ENCODE assay signal across 11 mouse cellular contexts in genomic region chr17:71548586-71548985, GRCm38 (mm10). TPM values are rescaled to one million over a fixed set of nuclear protein-coding genes. Genes with fewer than 3 reads are reported as not detected.
DNase-seq lines count a peak whose midpoint lies in the region; TF ChIP-seq lines count a peak whose summit lies in the region.
"Had no signal": no experiment of that assay in that cellular context is flagged by ENCODE, and none has a peak within 500 bp of the region (broad histone marks: within the 10 kb centered on the region; RNA-seq: fewer than 3 reads in every experiment).

No protein-coding gene starts in this region.

- peak; percentile 73 for TF ChIP-seq CTCF in E14TG2a.4 (conservative IDR thresholded peaks at IDR 0.05; ENCODE audit: low read length)

- intact Hi-C loops in left cerebral cortex, postnatal 14 days (cut with DNase I), result no loop called here
- intact Hi-C loops in left cerebral cortex, postnatal 36 days (cut with DNase I), result no loop called here

- H3K27ac ChIP-seq in forebrain, embryonic 10.5 days, result no peak overlapping the region
- H3K27ac ChIP-seq: lung, embryonic 15.5 days had no signal

- 0% methylated on average over 1 of the region's 1 CpGs for WGBS in forebrain, embryonic 10.5 days

- no peaks in the 10 kb centered on the region for H3K9me3 ChIP-seq in E14TG2a.4 (ENCODE audit: low read length)
- H3K9me3 ChIP-seq in forebrain, embryonic 10.5 days, result no peaks in the 10 kb centered on the region
- H3K9me3 ChIP-seq: G1E; lung, embryonic 15.5 days had no signal

- H3K27me3 ChIP-seq in E14TG2a.4 (ENCODE audit: insufficient read depth, low read length), result peaks cover 33% of the 10 kb centered on the region
- peaks cover 44% of the 10 kb centered on the region for H3K27me3 ChIP-seq in forebrain, embryonic 10.5 days (ENCODE audit: poor library complexity, severe bottlenecking)

- H3K36me3 ChIP-seq in E14TG2a.4 (ENCODE audit: insufficient read depth, low read length), result no peaks in the 10 kb centered on the region
- no peaks in the 10 kb centered on the region for H3K36me3 ChIP-seq in forebrain, embryonic 10.5 days (replicated peaks)
- H3K36me3 ChIP-seq: G1E; lung, embryonic 15.5 days had no signal

- no peak overlapping the region for H3K4me3 ChIP-seq in E14TG2a.4 (replicated peaks; ENCODE audit: low read length)
- H3K4me3 ChIP-seq in forebrain, embryonic 10.5 days, result no peak overlapping the region
- H3K4me3 ChIP-seq: lung, embryonic 15.5 days had no signal

- H3K4me1 ChIP-seq in E14TG2a.4 (replicated peaks; ENCODE audit: low read depth, low read length), result peaks cover 11% of the 10 kb centered on the region
- H3K4me1 ChIP-seq in forebrain, embryonic 10.5 days, result peaks cover 18% of the 10 kb centered on the region

- DNase-seq in cerebellum, postnatal 10 days, result peak; percentile 38 to 68
- DNase-seq in cerebellum, adult 11-12 months, result no peak
- peak; percentile 5 to 14 for DNase-seq in left cerebral cortex, postnatal 14 days (ENCODE audit: low spot score in 2 of 2)
- no peak for DNase-seq in left cerebral cortex, postnatal 36 days (ENCODE audit: low spot score in 2 of 2)
- peak; percentile 68 for DNase-seq in induced T-regulatory cell, adult 2 months (ENCODE audit: low read depth)
- DNase-seq in urinary bladder, postnatal 25 days (ENCODE audit: low spot score), result no peak
- no peak for DNase-seq in forebrain, embryonic 10.5 days (ENCODE audit: extremely low spot score, low spot score)

RNA-seq across cellular contexts. Expression of gene Spdya, which starts 3.3 kb away (rescaled TPM):
- 1 to 10 TPM; 1.1 to 1.4 TPM for total RNA-seq in left cerebral cortex, postnatal 14 days (2021)
- 1 to 10 TPM; 1.5 to 3.0 TPM for total RNA-seq in left cerebral cortex, postnatal 36 days (2021)
- 1.0 and 1.3 TPM in 2 replicates for polyA plus RNA-seq in forebrain, embryonic 10.5 days (2016; fragmentation: Nextera tagmentation; extraction: Ambion mirVana)
- total RNA-seq: common myeloid progenitor, adult 5-6 weeks; G1E had no signal
- polyA plus RNA-seq: G1E had no signal

RNA-seq across cellular contexts. Expression of gene Ndc80, which starts 21.9 kb away (rescaled TPM):
- total RNA-seq in left cerebral cortex, postnatal 14 days (2021), result 1 to 10 TPM; 1.0 to 1.3 TPM
- under 1 TPM; 0.49 to 0.57 TPM for total RNA-seq in left cerebral cortex, postnatal 36 days (2021)
- 66.9 and 72.7 TPM in 2 replicates for polyA plus RNA-seq in forebrain, embryonic 10.5 days (2016; fragmentation: Nextera tagmentation; extraction: Ambion mirVana)

Comparison
In these comparisons a context has a peak if more than half of its experiments do, and no peak if none do; other contexts are left out.
1. DNase-seq: peak in cerebellum, postnatal 10 days (2 of 2), left cerebral cortex, postnatal 14 days (2 of 2) and induced T-regulatory cell, adult 2 months (single experiment); none in cerebellum, adult 11-12 months (single experiment), left cerebral cortex, postnatal 36 days (0 of 2), urinary bladder, postnatal 25 days (single experiment) and forebrain, embryonic 10.5 days (single experiment).